Mouse (Mus musculus) neural tube, embryonic 15.5 days (tissue): ENCODE results near the gene Scn1b. TPM values are rescaled to one million over a fixed set of nuclear protein-coding genes. Genes with fewer than 3 reads are reported as not detected.

ENCODE experiments used
- ATAC-seq: fragments of 200-750 bp; cut with Nextera tagmentation; 2 replicates; pipeline ENCODE4 v1.8.0; 2017; ENCODE audit warnings: mild to moderate bottlenecking, moderate TSS enrichment, moderate library complexity; ENCODE audit not compliant: low FRiP score
- H3K27ac ChIP-seq: fragments of 300-500 bp; sonication (generic); replicated peaks from 2 replicates; pipeline ENCODE4 v1.5.1; 2015; ENCODE audit warnings: mild to moderate bottlenecking, inconsistent platforms
- H3K27me3 ChIP-seq: fragments of 300-500 bp; sonication (generic); replicated peaks from 2 replicates; pipeline ENCODE4 v1.6.1; 2015; ENCODE audit warnings: inconsistent platforms
- H3K36me3 ChIP-seq: fragments of 300-500 bp; sonication (generic); 2 replicates; pipeline ENCODE4 v1.6.1; 2015; ENCODE audit warnings: inconsistent platforms
- H3K4me1 ChIP-seq: fragments of 300-500 bp; sonication (generic); 2 replicates; pipeline ENCODE4 v1.6.1; 2015; ENCODE audit warnings: inconsistent platforms
- H3K4me2 ChIP-seq: fragments of 300-500 bp; sonication (generic); 2 replicates; pipeline ENCODE4 v1.6.1; 2015; ENCODE audit warnings: inconsistent platforms, mild to moderate bottlenecking, moderate library complexity
- H3K4me3 ChIP-seq: fragments of 300-500 bp; sonication (generic); replicated peaks from 2 replicates; pipeline ENCODE4 v1.5.1; 2015; ENCODE audit warnings: mild to moderate bottlenecking, inconsistent platforms
- H3K9ac ChIP-seq: fragments of 300-500 bp; sonication (generic); replicated peaks from 2 replicates; pipeline ENCODE4 v1.6.1; 2015; ENCODE audit warnings: mild to moderate bottlenecking, inconsistent platforms
- H3K9me3 ChIP-seq: fragments of 300-500 bp; sonication (generic); replicated peaks from 2 replicates; pipeline ENCODE4 v1.6.1; 2016; ENCODE audit warnings: inconsistent platforms
- WGBS: fragments of 180-500 bp; shearing (Covaris S2); methylation state at CpG from one replicate; pipeline ENCODE4 v1.1.7; 2015; ENCODE audit warnings: mixed read lengths; 5-methylcytosine and 5-hydroxymethylcytosine counted together
- polyA plus RNA-seq: library from polyadenylated mRNA; unstranded; fragments of >200 nt; fragmentation: Nextera tagmentation; extraction: Ambion mirVana; gene quantifications from 2 replicates; pipeline ENCODE4 v1.2.1, GENCODE M21; 2015

Scn1b gene
- polyA plus RNA-seq, 1 experiment from 2014 or later = 24.8 TPM

DNA sequence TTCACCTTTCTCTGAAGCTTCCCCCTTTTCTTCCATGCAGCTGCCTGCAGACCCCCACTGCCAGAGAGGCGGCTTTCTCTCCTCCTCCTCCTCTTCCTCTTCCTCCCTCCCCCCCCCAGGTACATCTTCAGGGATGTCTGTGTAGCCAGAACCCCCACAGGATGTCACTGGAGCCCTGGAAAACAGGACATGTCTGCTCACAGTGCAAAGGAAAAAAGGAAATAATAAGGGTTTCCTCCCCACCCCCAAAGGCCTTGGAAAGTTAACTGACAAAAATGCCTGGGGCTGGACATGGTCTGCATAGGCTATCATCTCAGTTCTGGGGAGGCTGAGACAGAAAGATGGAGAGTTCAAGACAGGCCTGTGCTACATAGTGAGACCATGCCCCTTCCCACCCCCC, 45.7 kb downstream of the Scn1b start:
- Histone ChIP-seq H3K27ac (no peak overlapping the region), H3K4me1 (peaks cover 5% of the 10 kb centered on the region; the same call in 1 of the 2 replicates), H3K9ac (no peak overlapping the region), H3K4me3 (no peak overlapping the region), H3K4me2 (no peak overlapping the region), H3K9me3 (no peaks in the 10 kb centered on the region), H3K27me3 (no peaks in the 10 kb centered on the region), H3K36me3 (no peaks in the 10 kb centered on the region)
- no peak for ATAC-seq
- 60% methylated on average over 1 of the region's 1 CpGs for WGBS

DNA sequence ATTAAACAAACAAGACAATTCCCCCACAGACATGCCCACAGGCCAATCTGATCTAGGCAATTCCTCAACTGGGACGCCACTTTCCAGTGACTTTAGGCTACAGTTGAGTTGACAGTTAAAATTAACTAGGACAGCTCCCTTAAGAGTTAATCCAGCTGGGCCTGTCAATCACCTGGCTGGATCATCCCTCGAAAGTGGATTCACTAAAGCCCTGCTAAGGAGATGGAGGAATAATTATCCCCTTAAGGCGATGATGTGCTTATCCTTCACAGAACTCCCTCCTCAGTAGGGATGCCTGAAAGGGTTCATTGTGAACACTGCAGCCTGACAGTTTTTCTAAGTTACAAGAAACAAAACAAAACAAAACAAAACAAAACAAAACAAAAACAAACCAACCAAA, 46.2 kb downstream of the Scn1b start:
- ATAC-seq = no peak
- Histone ChIP-seq H3K9me3 (no peaks in the 10 kb centered on the region), H3K27ac (no peak overlapping the region), H3K9ac (no peak overlapping the region), H3K36me3 (no peaks in the 10 kb centered on the region), H3K4me2 (no peak overlapping the region), H3K4me3 (no peak overlapping the region), H3K4me1 (peaks cover 5% of the 10 kb centered on the region; the same call in 1 of the 2 replicates), H3K27me3 (no peaks in the 10 kb centered on the region)
- 58% methylated on average over 3 of the region's 3 CpGs for WGBS

DNA sequence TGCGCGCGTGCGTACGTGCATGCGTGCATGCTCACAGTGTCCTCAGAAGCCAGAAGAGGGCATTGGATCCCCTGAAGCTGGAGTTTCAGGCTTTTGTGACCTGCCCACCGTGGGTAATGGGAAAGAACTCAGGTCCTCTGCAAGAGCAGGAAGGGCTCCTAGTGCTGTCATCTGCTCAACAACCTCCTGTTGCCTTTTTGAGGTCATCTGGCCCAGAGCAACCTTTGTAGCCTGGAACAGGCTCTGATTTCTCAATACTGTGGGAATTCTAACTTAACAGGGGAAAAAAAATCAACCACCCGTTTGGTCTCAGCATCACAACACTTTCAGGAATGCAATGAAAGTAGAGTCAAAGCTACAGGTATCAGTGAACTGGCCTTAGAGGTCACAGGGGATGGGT, 47.1 kb downstream of the Scn1b start:
- Histone ChIP-seq H3K4me3 (no peak overlapping the region), H3K9me3 (no peaks in the 10 kb centered on the region), H3K27me3 (no peaks in the 10 kb centered on the region), H3K4me1 (no peaks in the 10 kb centered on the region; the same call in 1 of the 2 replicates), H3K27ac (no peak overlapping the region), H3K4me2 (no peak overlapping the region), H3K9ac (no peak overlapping the region), H3K36me3 (no peaks in the 10 kb centered on the region)
- WGBS = 87% methylated on average over 8 of the region's 8 CpGs
- no peak for ATAC-seq

DNA sequence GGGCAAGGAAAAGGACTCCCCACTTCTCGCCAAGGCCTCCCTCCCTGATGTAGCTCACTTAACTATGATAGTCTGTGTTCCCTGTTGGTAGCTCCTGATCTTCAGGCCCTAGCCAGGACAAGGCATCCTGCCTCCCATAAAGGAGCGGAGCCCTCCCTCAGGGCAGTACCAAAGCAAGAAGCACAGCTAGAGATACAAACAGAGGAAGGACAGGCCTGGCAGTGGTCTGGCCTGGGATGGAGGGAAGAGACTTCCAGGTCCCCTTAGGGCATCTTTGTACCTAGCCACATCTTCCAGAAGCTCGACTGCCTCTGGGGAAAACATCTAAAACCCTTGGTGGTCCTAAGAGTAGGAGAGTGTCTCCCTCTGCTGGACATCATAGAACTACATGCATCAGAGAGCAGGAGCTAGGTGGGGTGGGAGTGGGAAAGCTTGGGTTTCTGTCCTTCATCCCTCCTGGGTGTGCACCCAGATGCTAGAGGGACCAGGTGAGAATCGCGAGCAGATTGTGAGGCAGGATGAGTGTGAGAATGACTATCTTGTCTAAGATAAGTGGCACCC, 48.8 kb downstream of the Scn1b start:
- Histone ChIP-seq H3K4me3 (no peak overlapping the region), H3K27me3 (no peaks in the 10 kb centered on the region), H3K9me3 (no peaks in the 10 kb centered on the region), H3K27ac (no peak overlapping the region), H3K4me2 (no peak overlapping the region), H3K9ac (no peak overlapping the region), H3K4me1 (no peaks in the 10 kb centered on the region; the same call in 1 of the 2 replicates), H3K36me3 (no peaks in the 10 kb centered on the region)
- WGBS = 43% methylated on average over 5 of the region's 5 CpGs
- peak; percentile 21; the same call in 1 of the 2 replicates for ATAC-seq

- Histone ChIP-seq H3K9ac (no peak overlapping the region), H3K27ac (no peak overlapping the region), H3K27me3 (no peaks in the 10 kb centered on the region), H3K4me1 (no peaks in the 10 kb centered on the region; the same call in 1 of the 2 replicates), H3K36me3 (no peaks in the 10 kb centered on the region), H3K9me3 (no peaks in the 10 kb centered on the region), H3K4me2 (no peak overlapping the region), H3K4me3 (no peak overlapping the region)
- WGBS = 45% methylated on average over 6 of the region's 6 CpGs
- ATAC-seq = 0 out of 2 replicates have a peak, but pooled peaks have one; percentile 13
These were observed 49.3 kb downstream of the Scn1b start for GRCm38 (mm10) chr7:31077470-31077869.

GRCm38 (mm10) chr7:31076492-31076891, 50.3 kb downstream of the Scn1b start, which contains the start of gene Fxyd3:
TSS of gene Fxyd3 (minus strand) at chr7:31076704.
- ATAC-seq = no peak
- Histone ChIP-seq H3K4me2 (no peak within 1 kb of the TSS), H3K9me3 (no peaks in the 10 kb centered on the region), H3K4me1 (no peaks in the 10 kb centered on the region; the same call in 1 of the 2 replicates), H3K27me3 (no peaks in the 10 kb centered on the region), H3K36me3 (no peaks in the 10 kb centered on the region), H3K27ac (no peak within 1 kb of the TSS), H3K9ac (no peak within 1 kb of the TSS), H3K4me3 (no peak within 1 kb of the TSS)
- 64% methylated on average over 5 of the region's 5 CpGs for WGBS

GRCm38 (mm10) chr7:31074713-31075069, 52.1 kb downstream of the Scn1b start:
- Histone ChIP-seq H3K4me1 (no peaks in the 10 kb centered on the region; the same call in 1 of the 2 replicates), H3K27ac (no peak overlapping the region), H3K36me3 (no peaks in the 10 kb centered on the region), H3K27me3 (no peaks in the 10 kb centered on the region), H3K9ac (no peak overlapping the region), H3K4me2 (no peak overlapping the region), H3K4me3 (no peak overlapping the region), H3K9me3 (no peaks in the 10 kb centered on the region)
- no peak for ATAC-seq
- 69% methylated on average over 5 of the region's 5 CpGs for WGBS

DNA sequence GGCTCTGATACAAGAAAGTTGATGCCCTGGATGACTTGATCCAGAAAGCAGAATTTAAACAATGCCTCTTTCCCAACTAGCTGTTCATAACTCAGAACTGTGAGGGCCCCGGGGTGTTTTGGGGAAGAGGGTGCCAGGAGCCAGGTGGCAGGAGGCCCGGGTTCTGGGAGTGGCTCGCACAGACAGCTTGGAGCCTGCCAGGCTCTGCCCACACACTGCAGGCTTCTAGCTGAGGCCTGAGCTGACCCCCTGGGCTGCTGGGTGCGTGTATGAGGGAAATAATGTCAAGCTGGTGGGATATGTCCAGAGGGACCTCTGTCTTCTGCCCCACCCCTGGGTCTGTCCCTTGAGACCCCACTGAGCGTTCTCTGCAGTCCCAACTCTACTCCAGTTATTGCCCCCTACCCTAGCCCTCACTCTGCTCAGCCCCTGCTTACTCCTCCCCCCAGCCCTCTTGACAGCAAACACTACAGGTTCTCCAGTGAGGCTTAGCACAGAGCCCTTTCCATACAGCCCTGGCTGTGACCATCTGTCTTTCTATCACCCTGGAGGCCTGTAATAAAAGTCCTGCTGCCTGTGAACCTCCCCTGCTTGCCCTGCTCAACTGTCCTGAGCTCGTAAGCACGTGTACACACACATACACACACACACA, 52.6 kb downstream of the Scn1b start:
- H3K9ac ChIP-seq = no peak overlapping the region
- H3K4me3 ChIP-seq = no peak overlapping the region
- no peak for ATAC-seq
- WGBS = 58% methylated on average over 7 of the region's 7 CpGs
- H3K9me3 ChIP-seq = no peaks in the 10 kb centered on the region
- H3K4me2 ChIP-seq = no peak overlapping the region
- no peaks in the 10 kb centered on the region for H3K27me3 ChIP-seq
- no peak overlapping the region for H3K27ac ChIP-seq
- no peaks in the 10 kb centered on the region for H3K36me3 ChIP-seq
- H3K4me1 ChIP-seq = no peaks in the 10 kb centered on the region; the same call in 1 of the 2 replicates

DNA sequence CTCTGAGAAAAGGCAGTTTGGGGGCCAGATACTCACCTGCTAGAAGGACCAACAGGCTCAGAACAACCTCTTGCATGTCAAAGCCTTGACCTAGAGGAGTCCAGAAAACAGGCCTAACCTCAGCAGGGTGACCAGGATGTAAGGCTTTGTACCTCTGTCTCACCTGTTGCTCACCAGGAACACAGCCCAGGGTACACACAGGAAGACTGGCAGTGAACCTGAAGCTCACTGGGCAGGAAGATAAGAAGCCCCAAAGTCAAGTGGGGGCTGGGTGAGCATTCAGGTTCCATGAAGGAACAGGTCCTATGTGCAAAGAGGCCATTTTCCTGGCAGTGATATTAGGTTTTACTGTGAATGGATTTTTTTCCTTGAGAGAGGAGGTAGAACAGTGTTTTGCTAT, 53.3 kb downstream of the Scn1b start:
- Histone ChIP-seq H3K27me3 (no peaks in the 10 kb centered on the region), H3K9ac (no peak overlapping the region), H3K9me3 (no peaks in the 10 kb centered on the region), H3K4me2 (no peak overlapping the region), H3K4me3 (no peak overlapping the region), H3K27ac (no peak overlapping the region), H3K4me1 (no peaks in the 10 kb centered on the region; the same call in 1 of the 2 replicates), H3K36me3 (no peaks in the 10 kb centered on the region)
- ATAC-seq = no peak

DNA sequence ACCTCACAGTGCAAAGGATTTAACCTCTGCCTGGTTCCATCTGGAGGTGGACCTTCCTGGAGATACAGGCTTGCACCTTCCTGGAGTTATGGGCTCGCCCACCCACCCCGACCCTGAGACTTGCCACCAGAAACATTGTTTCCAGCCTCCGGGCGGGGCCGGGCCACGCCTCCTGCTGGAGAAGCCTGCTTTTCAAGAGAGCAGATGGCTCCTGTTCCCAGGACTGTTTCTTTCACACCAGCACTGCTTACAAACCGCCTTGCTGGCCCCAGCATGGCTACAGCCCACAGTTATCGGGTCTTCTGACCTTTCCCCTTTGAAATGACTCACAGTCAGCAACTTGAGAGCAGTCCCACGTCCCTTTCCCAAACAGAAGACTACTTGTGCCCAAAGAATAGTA, 54.5 kb downstream of the Scn1b start:
- Histone ChIP-seq H3K4me2 (no peak overlapping the region), H3K9ac (no peak overlapping the region), H3K9me3 (no peaks in the 10 kb centered on the region), H3K36me3 (no peaks in the 10 kb centered on the region), H3K27ac (no peak overlapping the region), H3K27me3 (no peaks in the 10 kb centered on the region), H3K4me1 (no peaks in the 10 kb centered on the region; the same call in 1 of the 2 replicates), H3K4me3 (no peak overlapping the region)
- no peak for ATAC-seq
- 40% methylated on average over 9 of the region's 9 CpGs for WGBS

- 83% methylated on average over 6 of the region's 6 CpGs for WGBS
- ATAC-seq = no peak
These were observed 56.5 kb downstream of the Scn1b start for GRCm38 (mm10) chr7:31070324-31070723.

DNA sequence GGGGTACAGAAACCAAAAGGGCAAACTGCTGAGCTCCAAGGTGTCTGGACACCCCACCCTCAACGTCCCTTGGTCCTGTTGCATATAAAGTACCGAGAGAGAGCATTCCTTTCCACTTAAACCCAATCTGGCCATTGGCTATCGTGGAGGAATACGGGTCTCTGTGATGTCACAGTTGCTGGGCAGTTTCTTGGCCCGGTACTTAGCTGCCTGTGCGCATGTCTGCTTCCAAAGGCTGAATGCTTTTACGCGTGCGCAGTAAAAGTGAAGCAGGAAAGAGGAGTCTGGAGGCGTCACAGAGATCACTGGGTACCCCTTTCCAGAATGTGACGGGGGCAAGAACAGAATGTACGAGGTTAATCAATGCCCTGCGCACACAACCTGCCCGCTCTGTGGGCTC, 57.3 kb downstream of the Scn1b start:
- H3K9ac ChIP-seq = no peak overlapping the region
- ATAC-seq = no peak

More at GRCm38 (mm10) chr7:31070324-31070723, 56.5 kb downstream of the Scn1b start:
- no peaks in the 10 kb centered on the region; the same call in 1 of the 2 replicates for H3K4me1 ChIP-seq
- no peaks in the 10 kb centered on the region for H3K27me3 ChIP-seq
- H3K9me3 ChIP-seq = no peaks in the 10 kb centered on the region
- H3K4me2 ChIP-seq = no peak overlapping the region
- no peak overlapping the region for H3K27ac ChIP-seq
- H3K4me3 ChIP-seq = no peak overlapping the region
- no peaks in the 10 kb centered on the region for H3K36me3 ChIP-seq
- no peak overlapping the region for H3K9ac ChIP-seq

More for the DNA sequence above, 57.3 kb downstream of the Scn1b start:
- Histone ChIP-seq H3K36me3 (no peaks in the 10 kb centered on the region), H3K4me2 (no peak overlapping the region), H3K27me3 (no peaks in the 10 kb centered on the region), H3K9me3 (no peaks in the 10 kb centered on the region), H3K4me1 (no peaks in the 10 kb centered on the region; the same call in 1 of the 2 replicates), H3K4me3 (no peak overlapping the region), H3K27ac (no peak overlapping the region)
- WGBS = 84% methylated on average over 14 of the region's 14 CpGs
